10 mouse cellular contexts compared by ENCODE assay signal in the genomic region with DNA sequence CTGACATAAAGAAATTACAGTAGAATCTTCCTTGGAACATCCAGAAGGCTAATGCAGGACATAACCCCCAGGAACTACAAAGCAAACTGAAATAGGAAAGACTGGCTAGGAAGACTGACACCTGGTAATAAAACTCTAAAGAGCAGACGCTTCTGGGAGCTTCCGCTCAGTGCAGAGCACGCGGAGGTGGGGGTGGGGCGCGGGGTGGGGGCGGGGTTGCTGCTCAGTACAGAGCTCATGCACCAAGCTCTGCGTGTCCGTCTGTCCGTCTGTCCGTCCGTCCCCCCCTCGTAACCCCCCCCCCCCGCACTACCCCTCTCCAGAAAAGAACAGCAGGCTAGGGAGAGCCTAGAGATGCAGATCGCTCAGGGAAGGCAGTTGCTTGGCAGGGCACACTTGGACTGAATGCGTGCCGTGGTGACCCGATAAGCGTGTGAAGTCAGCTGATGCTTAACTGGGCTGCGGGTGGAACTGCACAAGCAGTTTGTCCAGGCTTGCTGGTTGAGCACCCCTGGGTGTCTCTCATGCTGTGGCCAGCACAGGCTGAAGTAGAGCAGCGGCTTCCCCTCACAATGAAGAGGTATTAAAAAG.
A peak's percentile ranks its signal among the peaks of the same experiment; 100 is the strongest.
DNase-seq lines count a peak whose midpoint lies in the region; ATAC-seq and TF ChIP-seq lines count a peak whose summit lies in the region.
"Had no signal": no experiment of that assay in that cellular context is flagged by ENCODE, and none has a peak within 500 bp of the region (broad histone marks: within the 10 kb centered on the region; RNA-seq: fewer than 3 reads in every experiment).

No protein-coding gene starts in this region.

- no peaks in the 10 kb centered on the region for H3K9me3 ChIP-seq in heart, embryonic 11.5 days (replicated peaks; ENCODE audit: control insufficient read depth, low read length)
- H3K9me3 ChIP-seq in midbrain, embryonic 11.5 days (ENCODE audit: control insufficient read depth, low read length), result no peaks in the 10 kb centered on the region
- no peaks in the 10 kb centered on the region for H3K9me3 ChIP-seq in midbrain, postnatal 0 days (ENCODE audit: low read length)
- H3K9me3 ChIP-seq in intestine, embryonic 14.5 days (ENCODE audit: control insufficient read depth, low read length), result no peaks in the 10 kb centered on the region
- no peaks in the 10 kb centered on the region for H3K9me3 ChIP-seq in neural tube, embryonic 12.5 days

- 80% methylated on average over 21 of the region's 21 CpGs for WGBS in heart, embryonic 11.5 days (ENCODE audit: insufficient replicate concordance)
- 89% methylated on average over 21 of the region's 21 CpGs for WGBS in midbrain, embryonic 11.5 days
- 82% methylated on average over 21 of the region's 21 CpGs for WGBS in midbrain, postnatal 0 days
- 58% methylated on average over 21 of the region's 21 CpGs for WGBS in intestine, embryonic 14.5 days
- WGBS in neural tube, embryonic 12.5 days, result 70% methylated on average over 21 of the region's 21 CpGs

- no peak for TF ChIP-seq CTCF in midbrain, postnatal 0 days (IDR thresholded peaks at IDR 0.05)

- no peaks in the 10 kb centered on the region for H3K4me1 ChIP-seq in heart, embryonic 11.5 days (ENCODE audit: control insufficient read depth, insufficient read depth, low read length)
- no peaks in the 10 kb centered on the region for H3K4me1 ChIP-seq in midbrain, embryonic 11.5 days (ENCODE audit: control insufficient read depth, insufficient read depth, low read length)
- H3K4me1 ChIP-seq in midbrain, postnatal 0 days (ENCODE audit: insufficient read depth, low read length), result no peaks in the 10 kb centered on the region
- H3K4me1 ChIP-seq in intestine, embryonic 14.5 days (replicated peaks; ENCODE audit: control insufficient read depth, insufficient read depth, low read length), result 0 out of 2 replicates have a peak, but pooled peaks cover 2% of the 10 kb centered on the region
- H3K4me1 ChIP-seq in neural tube, embryonic 12.5 days, result no peaks in the 10 kb centered on the region

- H3K9ac ChIP-seq in heart, embryonic 11.5 days (ENCODE audit: low read depth, low read length), result no peak overlapping the region
- no peak overlapping the region for H3K9ac ChIP-seq in midbrain, embryonic 11.5 days (ENCODE audit: low read length)
- no peak overlapping the region for H3K9ac ChIP-seq in midbrain, postnatal 0 days (replicated peaks; ENCODE audit: low read length, poor library complexity, severe bottlenecking)
- H3K9ac ChIP-seq in intestine, embryonic 14.5 days (ENCODE audit: low read length), result no peak overlapping the region
- no peak overlapping the region for H3K9ac ChIP-seq in neural tube, embryonic 12.5 days

- no peaks in the 10 kb centered on the region for H3K36me3 ChIP-seq in heart, embryonic 11.5 days (ENCODE audit: control insufficient read depth, insufficient read depth, low read length)
- no peaks in the 10 kb centered on the region for H3K36me3 ChIP-seq in midbrain, embryonic 11.5 days (ENCODE audit: control insufficient read depth, insufficient read depth, low read length)
- no peaks in the 10 kb centered on the region for H3K36me3 ChIP-seq in midbrain, postnatal 0 days (ENCODE audit: insufficient read depth, low read length)
- no peaks in the 10 kb centered on the region for H3K36me3 ChIP-seq in intestine, embryonic 14.5 days (ENCODE audit: control insufficient read depth, insufficient read depth, low read length)
- H3K36me3 ChIP-seq in neural tube, embryonic 12.5 days, result no peaks in the 10 kb centered on the region

- no peak overlapping the region for H3K4me2 ChIP-seq in heart, embryonic 11.5 days
- H3K4me2 ChIP-seq in midbrain, embryonic 11.5 days, result no peak overlapping the region
- no peak overlapping the region for H3K4me2 ChIP-seq in midbrain, postnatal 0 days (ENCODE audit: low read depth, low read length, poor library complexity, severe bottlenecking)
- peak overlapping the region; percentile 33; the same call in 1 of the 2 replicates for H3K4me2 ChIP-seq in intestine, embryonic 14.5 days (ENCODE audit: low read length)
- peak overlapping the region; percentile 24; the same call in 1 of the 2 replicates for H3K4me2 ChIP-seq in neural tube, embryonic 12.5 days (replicated peaks)

- H3K27ac ChIP-seq in heart, embryonic 11.5 days (ENCODE audit: low read depth, low read length), result no peak overlapping the region
- H3K27ac ChIP-seq in midbrain, embryonic 11.5 days (ENCODE audit: low read depth, low read length), result no peak overlapping the region
- H3K27ac ChIP-seq in midbrain, postnatal 0 days (ENCODE audit: low read depth, low read length), result no peak overlapping the region
- H3K27ac ChIP-seq in intestine, embryonic 14.5 days (ENCODE audit: low read depth), result no peak overlapping the region
- no peak overlapping the region for H3K27ac ChIP-seq in neural tube, embryonic 12.5 days

- ATAC-seq in heart, embryonic 11.5 days (replicated peaks; ENCODE audit: insufficient number of reproducible peaks, low FRiP score, low TSS enrichment), result 0 out of 2 replicates have a peak, but pooled peaks have one; percentile 18
- no peak for ATAC-seq in midbrain, embryonic 11.5 days (ENCODE audit: low FRiP score)
- ATAC-seq in midbrain, postnatal 0 days (ENCODE audit: low FRiP score), result no peak
- peak; percentile 49; the same call in 1 of the 2 replicates for ATAC-seq in intestine, embryonic 14.5 days (replicated peaks; ENCODE audit: low FRiP score, low TSS enrichment, low read depth)
- ATAC-seq in neural tube, embryonic 12.5 days (ENCODE audit: low FRiP score, low read depth), result no peak
- ATAC-seq in erythroid progenitor cell, adult 5-6 weeks (replicated peaks; ENCODE audit: low FRiP score, poor library complexity, severe bottlenecking), result no peak

- no peak overlapping the region for H3K4me3 ChIP-seq in heart, embryonic 11.5 days (ENCODE audit: low read depth, low read length)
- no peak overlapping the region for H3K4me3 ChIP-seq in midbrain, embryonic 11.5 days (ENCODE audit: low read depth, low read length)
- H3K4me3 ChIP-seq in midbrain, postnatal 0 days (ENCODE audit: low read depth, low read length), result no peak overlapping the region
- H3K4me3 ChIP-seq in intestine, embryonic 14.5 days (ENCODE audit: low read depth, low read length), result no peak overlapping the region
- no peak overlapping the region for H3K4me3 ChIP-seq in neural tube, embryonic 12.5 days

- no peak for DNase-seq in heart, postnatal 10 days
- peak; percentile 2 for DNase-seq in midbrain, embryonic 11.5 days (ENCODE audit: low spot score, missing footprints)
- no peak for DNase-seq in midbrain, postnatal 0 days (ENCODE audit: low spot score)
- DNase-seq in intestine, embryonic 14.5 days (ENCODE audit: low spot score), result no peak
- DNase-seq in left cerebral cortex, adult 18-20 months (ENCODE audit: low spot score in 2 of 2), result no peak
- DNase-seq: cerebellum, adult 11-12 months; lung, adult 2 months had no signal

- intact Hi-C loops in heart, postnatal 10 days (cut with DNase I), result no loop called here

- H3K27me3 ChIP-seq in heart, embryonic 11.5 days (ENCODE audit: control insufficient read depth, insufficient read depth, low read length), result no peaks in the 10 kb centered on the region
- no peaks in the 10 kb centered on the region for H3K27me3 ChIP-seq in midbrain, embryonic 11.5 days (ENCODE audit: control insufficient read depth, insufficient read depth, low read length)
- no peaks in the 10 kb centered on the region for H3K27me3 ChIP-seq in midbrain, postnatal 0 days (ENCODE audit: insufficient read depth, low read length)
- no peaks in the 10 kb centered on the region for H3K27me3 ChIP-seq in intestine, embryonic 14.5 days (replicated peaks; ENCODE audit: control insufficient read depth, insufficient read depth, low read length)
- no peaks in the 10 kb centered on the region for H3K27me3 ChIP-seq in neural tube, embryonic 12.5 days (replicated peaks)

Comparison
In these comparisons a context has a peak if more than half of its experiments do, and no peak if none do; other contexts are left out.
1. ATAC-seq: peak in heart, embryonic 11.5 days (single experiment) and intestine, embryonic 14.5 days (single experiment); none in midbrain, embryonic 11.5 days (single experiment), midbrain, postnatal 0 days (single experiment), neural tube, embryonic 12.5 days (single experiment) and erythroid progenitor cell, adult 5-6 weeks (single experiment).
2. H3K4me2 ChIP-seq: peak in intestine, embryonic 14.5 days (single experiment) and neural tube, embryonic 12.5 days (single experiment); none in heart, embryonic 11.5 days (single experiment), midbrain, embryonic 11.5 days (single experiment) and midbrain, postnatal 0 days (single experiment).